Mouse (Mus musculus): ENCODE results near the gene Mrpl58.
A peak's percentile ranks its signal among the peaks of the same experiment; 100 is the strongest.
"Not testable (repeated sequence)": the region's sequence is repeated elsewhere in the genome, so short reads cannot be mapped to it uniquely, and the experiment has no call there.

The Mrpl58 gene

DNA sequence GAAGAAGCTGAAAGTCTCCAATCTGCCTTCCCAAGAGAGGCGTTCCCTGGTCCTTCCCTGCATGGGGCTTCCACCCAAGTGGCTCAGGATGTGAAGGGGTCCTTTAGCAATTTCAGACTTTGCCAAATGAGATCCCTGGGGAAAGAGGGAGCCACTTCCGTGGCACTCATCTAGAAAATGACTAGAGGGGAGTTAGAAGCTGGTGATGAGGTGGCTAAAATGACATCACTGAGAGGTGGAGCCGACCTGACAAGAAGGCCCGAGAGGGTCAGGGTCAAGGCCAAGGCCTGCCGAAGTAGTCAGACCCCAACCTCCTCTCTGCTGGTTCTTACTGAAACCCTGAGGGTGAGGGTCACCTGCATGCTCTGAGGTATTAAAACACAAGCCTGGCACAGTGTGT lies 20.7 kb upstream of the Mrpl58 start:
- no peak for DNase-seq (ENCODE audit: low read depth, low spot score)

DNA sequence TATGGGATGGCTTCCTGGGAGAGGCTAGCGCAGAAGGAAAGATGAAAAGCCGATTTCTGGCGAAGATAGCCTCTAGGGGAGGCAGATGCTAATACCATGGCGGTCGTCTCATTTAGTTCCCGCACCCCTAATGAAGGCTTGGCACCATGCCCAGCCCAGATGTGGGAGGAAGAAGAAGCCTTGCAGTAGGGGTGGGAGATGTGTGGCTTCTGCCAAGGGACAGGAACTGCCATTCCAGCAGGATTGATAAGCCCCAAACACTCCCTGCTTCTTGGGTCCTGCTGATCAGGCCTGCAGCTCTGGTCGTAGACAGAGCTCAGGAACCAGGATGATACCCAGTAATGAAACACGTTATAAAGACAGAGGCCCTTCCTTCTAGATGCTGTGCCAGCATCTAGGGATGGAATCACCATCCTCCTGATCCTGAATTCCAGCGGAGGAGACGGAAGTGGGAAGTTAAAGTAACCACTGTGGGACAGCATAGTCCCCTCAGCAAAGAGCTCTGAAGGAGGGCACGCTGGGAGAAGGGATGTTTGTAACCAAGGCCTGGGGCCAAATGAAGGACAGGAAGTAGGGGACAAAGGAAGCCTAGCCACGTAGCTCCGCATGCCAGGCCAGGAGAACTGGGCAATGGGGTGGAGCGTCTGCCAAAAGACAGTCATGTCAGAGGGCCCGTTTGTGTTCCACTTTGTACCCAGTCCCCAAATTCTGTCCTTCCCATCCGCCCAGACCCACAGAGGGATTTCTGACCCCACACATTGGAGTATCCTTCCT lies 19.7 kb upstream of the Mrpl58 start:
- DNase-seq (ENCODE audit: low read depth, low spot score): no peak

DNA sequence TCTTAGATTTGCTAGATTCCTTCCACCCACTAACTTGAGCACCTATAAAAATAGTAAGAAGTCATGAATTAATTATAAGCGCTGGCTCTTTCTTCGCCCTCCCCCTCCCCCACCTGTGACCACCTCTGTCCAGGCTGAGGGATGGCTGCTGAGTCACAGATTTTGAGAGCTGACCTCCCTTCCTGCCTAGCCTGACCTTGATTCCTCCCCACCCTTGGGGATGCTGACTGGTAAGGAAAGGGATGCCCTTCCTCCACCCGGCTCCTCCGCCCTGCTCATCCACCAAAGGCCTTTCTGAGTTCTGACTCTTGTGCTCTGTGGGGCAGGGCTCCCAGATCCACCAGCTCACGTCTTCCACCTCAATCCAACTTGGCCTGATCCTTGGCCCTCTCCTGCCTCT lies 19.0 kb upstream of the Mrpl58 start:
- DNase-seq (ENCODE audit: low read depth, low spot score): no peak

GRCm38 (mm10) chr11:115386859-115387258 lies 16.7 kb upstream of the Mrpl58 start:
- DNase-seq (ENCODE audit: low read depth, low spot score): not testable (repeated sequence)

GRCm38 (mm10) chr11:115391358-115391757 lies 12.2 kb upstream of the Mrpl58 start:
- no peak for DNase-seq (ENCODE audit: low read depth, low spot score)

GRCm38 (mm10) chr11:115393721-115394325 lies 9.7 kb upstream of the Mrpl58 start:
- peak; percentile 86 for DNase-seq (ENCODE audit: low read depth, low spot score)

GRCm38 (mm10) chr11:115398085-115398484 lies 5.5 kb upstream of the Mrpl58 start:
- DNase-seq (ENCODE audit: low read depth, low spot score): no peak

GRCm38 (mm10) chr11:115400126-115400525 lies 3.4 kb upstream of the Mrpl58 start:
- no peak for DNase-seq (ENCODE audit: low read depth, low spot score)

DNA sequence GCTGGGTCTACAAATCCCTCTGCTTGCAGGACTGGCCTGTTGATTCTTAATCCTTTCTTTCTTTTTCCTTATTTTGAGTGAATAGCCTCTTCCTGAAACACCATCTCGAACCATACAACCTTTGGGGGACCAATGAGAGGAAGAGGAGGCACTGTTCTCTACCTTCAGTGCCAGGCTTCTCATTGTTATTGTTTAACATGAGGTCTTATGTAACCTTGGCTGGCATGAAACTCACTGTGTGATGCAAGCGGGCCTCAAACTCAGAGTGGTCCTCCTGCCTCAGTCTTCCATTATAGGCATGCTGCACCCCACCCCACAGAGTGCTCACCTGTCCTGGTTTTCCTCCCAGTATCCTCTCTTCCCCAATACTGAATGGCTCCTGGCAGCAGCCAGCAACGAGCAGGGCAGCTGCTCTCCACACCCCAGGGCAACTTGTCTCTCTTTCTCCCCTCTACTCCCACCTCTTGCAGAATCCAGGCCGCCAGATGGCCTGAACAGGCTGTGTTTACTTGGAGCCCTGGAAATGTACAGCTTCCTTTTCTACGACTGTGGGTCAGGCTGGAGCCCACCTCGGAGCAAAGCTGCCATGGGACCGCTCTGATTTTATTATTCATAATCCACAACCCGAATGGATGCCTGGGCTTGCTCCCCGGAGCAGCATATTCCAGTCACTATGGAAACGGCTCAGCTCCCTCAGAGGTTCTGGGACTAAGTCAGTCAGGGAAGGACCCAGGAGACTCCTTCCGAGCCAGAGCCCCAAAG lies 2.7 kb upstream of the Mrpl58 start:
- no peak for DNase-seq (ENCODE audit: low read depth, low spot score)

DNA sequence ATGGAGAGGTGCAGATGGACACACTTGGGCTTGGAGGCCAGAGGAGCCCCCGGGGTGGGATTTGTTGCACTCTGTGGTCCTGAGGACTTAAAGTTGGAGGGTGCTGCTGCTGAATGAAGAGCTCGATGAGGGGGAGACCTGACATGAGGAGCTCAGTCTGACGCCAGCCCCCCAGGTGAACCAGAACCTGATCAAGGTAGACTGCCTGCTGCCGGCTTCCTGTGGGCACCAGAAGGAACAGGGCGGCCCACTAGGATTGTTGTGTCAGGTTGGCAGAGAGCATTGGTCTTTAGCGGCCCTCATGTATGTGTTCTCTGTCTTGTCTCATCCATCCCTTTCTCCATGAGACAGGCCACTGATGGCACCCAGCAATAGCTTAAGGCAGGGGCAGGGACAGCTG lies 2.2 kb downstream of the Mrpl58 start:
- DNase-seq (ENCODE audit: low read depth, low spot score): no peak

GRCm38 (mm10) chr11:115406858-115407401 lies 3.4 kb downstream of the Mrpl58 start:
- DNase-seq (ENCODE audit: low read depth, low spot score): no peak

GRCm38 (mm10) chr11:115408266-115408920 lies 4.8 kb downstream of the Mrpl58 start:
- no peak for DNase-seq (ENCODE audit: low read depth, low spot score)

- DNase-seq (ENCODE audit: low read depth, low spot score): no peak
These were observed 6.0 kb downstream of the Mrpl58 start for GRCm38 (mm10) chr11:115409556-115409955.

DNA sequence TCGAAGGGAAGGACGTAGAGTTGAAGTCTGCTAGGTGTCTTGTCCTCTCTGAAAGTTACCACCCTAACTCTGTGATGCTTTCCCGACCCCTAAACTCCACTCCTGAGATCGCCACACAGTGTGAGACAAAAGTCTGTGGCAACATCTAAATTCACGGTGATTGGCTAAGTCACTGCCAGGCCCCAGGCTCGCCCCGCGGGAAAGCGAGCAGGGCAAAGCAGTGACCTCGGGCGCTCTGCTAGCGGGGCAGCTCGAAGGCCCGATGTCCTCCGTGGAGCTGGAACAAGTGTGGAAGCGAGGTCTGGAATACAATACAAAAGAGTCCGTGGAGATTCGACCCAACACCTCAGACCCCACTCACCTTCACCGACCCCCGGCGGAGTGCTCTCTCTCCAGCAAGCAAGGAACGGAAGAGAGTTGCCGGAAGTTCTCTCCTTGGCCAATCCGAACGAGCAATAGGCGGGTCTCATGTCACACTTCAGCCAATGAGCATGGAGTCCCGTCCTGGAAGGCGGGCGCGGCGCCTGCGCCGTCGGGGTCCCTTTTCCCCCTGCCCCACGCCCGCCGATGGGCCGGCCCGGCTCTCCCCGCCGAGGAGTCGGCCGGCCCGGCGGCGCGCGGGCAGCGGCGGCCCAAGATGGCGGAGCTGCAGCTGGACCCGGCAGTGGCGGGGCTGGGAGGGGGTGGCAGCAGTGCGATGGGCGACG lies 16.1 kb downstream of the Mrpl58 start, which contains the start of the genes Atp5h and Kctd2:
TSS of gene Atp5h (minus strand) at position 432 of the 707 bp plus-strand sequence.
TSS of gene Kctd2 (plus strand) at position 598 of the 707 bp plus-strand sequence.
- DNase-seq (ENCODE audit: low read depth, low spot score): peak; percentile 97

DNA sequence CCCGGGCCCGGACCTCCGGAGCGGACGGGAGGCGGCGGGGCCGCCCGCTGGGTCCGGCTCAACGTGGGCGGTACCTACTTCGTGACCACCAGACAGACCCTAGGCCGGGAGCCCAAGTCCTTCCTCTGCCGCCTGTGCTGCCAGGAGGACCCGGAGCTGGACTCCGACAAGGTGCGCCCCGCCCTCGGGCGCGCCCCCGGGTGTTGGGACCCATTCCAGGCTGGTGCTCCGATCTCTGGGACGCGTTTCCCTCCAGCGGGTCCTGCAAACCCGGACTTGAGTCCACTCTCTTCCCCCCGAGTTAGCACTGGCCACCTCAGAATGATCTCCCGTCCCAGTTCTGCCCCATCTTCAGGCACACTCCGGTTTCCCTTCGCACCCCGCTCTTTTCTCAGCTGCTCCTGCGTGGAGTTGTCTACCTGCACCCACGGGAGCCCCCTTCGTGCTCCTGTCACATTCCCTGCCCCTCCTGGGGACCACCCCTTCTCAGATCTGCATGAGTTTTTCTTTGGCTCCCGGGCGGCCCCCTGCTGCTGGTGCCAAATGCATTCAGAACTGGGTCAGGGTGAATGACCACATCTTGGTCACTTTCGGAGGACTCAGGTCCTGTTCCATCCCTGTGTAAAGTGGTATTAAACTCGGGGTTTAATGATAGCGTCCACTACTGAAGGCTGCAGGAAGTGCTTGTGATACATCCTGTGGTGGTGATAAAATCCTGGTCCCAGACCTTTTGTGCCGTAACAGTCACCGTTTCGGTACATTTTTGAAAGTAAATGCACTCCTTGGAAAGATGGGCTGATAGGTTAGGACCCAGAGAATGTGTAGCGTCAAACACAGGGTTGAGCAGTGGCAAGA lies 17.0 kb downstream of the Mrpl58 start:
- no peak for DNase-seq (ENCODE audit: low read depth, low spot score)

GRCm38 (mm10) chr11:115421328-115421727 lies 17.8 kb downstream of the Mrpl58 start:
- DNase-seq (ENCODE audit: low read depth, low spot score): no peak

DNA sequence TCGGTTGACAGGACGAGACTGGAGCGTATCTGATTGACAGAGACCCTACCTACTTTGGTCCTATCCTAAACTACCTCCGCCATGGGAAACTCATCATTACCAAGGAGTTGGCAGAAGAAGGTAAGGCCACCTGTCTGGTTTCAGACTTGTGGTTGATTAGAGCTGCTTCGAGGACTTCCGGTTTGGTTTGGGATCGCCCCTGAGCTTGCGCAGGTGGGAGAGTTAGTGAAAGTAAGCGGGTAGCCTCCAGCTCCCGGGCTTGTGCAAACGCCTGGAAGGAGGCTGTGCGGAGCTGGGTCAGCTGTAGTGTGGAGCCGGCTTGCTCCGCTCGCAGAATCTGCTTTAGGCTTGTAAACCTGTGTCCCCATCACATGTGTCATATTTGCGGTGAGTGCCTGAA lies 18.4 kb downstream of the Mrpl58 start:
- no peak for DNase-seq (ENCODE audit: low read depth, low spot score)

DNA sequence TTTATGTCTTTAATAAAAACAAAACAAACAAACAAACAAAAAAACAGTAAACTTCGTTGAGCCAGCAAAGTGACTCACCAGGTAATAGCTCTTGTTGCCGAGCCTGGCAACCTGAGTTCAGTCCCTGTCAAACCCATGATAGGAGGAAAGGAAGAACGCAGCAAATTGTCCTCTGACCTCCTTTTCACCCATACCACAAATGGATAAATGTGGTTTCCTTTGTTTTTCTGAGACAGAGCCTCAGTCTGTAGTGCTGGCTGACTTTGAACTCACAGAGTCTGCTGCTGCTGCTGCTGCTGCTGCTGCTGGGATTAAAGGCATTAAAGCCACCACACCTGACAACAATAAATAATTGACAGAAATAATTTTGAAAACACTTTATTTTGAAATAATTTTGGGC lies 19.5 kb downstream of the Mrpl58 start:
- DNase-seq (ENCODE audit: low read depth, low spot score): no peak

DNA sequence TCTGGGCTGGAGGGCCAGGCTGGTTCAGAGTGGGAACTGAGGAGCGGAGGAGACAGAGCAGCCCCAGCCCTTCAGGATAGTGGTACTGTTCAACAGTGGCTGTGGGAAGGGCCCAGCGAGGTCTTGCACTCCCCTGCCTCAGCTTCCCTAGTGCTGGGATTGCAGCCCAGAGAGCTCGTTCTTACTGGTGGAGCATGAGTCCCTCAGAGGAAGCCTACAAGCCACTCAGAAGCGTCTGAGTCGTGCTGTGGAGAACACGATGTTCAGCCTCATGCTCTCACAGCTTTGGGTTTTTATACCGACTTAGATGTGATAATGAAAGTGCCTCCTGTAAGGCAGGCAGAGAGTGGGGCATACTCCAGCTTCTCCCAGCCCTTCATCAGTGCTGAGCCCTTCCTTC lies 21.1 kb downstream of the Mrpl58 start:
- DNase-seq (ENCODE audit: low read depth, low spot score): no peak

GRCm38 (mm10) chr11:115425671-115426070 lies 22.1 kb downstream of the Mrpl58 start:
- no peak for DNase-seq (ENCODE audit: low read depth, low spot score)

Data from ES-CJ7 (cell line).